Mouse (Mus musculus) MEL (cell line): ENCODE data around the gene Prss56. TPM values are rescaled to one million over a fixed set of nuclear protein-coding genes. Genes with fewer than 3 reads are reported as not detected.

Experiments used
- DNase-seq: peaks from one replicate; pipeline ENCODE4 v3.0.0; 2011; ENCODE audit warnings: low read depth, low spot score
- H3K27ac ChIP-seq: 2 replicates; pipeline ENCODE4 v1.5.1; 2012; ENCODE audit warnings: low read depth, mild to moderate bottlenecking, control low read depth, low read length, moderate library complexity; ENCODE audit not compliant: control insufficient read depth
- H3K27me3 ChIP-seq, 2 experiments: fragments of 150-350 bp in 1 of 2; sonication (generic) in 1 of 2; 2 replicates each; pipeline ENCODE4 v1.6.1; 2012; ENCODE audit warnings: low read length in 2 of 2, mild to moderate bottlenecking in 2 of 2, improper control_type of control experiment in 1 of 2, moderate library complexity in 1 of 2; ENCODE audit not compliant: insufficient read depth in 2 of 2, control insufficient read depth in 1 of 2
- H3K36me3 ChIP-seq, 2 experiments: 2 replicates each; pipeline ENCODE4 v1.6.1; 2012 to 2014; ENCODE audit warnings: low read length in 2 of 2, improper control_type of control experiment in 1 of 2, inconsistent platforms in 1 of 2, mild to moderate bottlenecking in 1 of 2; ENCODE audit not compliant: insufficient read depth in 2 of 2, control insufficient read depth in 1 of 2
- H3K4me1 ChIP-seq, 2 experiments: fragments of 150-350 bp in 1 of 2; sonication (generic) in 1 of 2; 2 replicates each; pipeline ENCODE4 v1.6.1; 2012; ENCODE audit warnings: low read length in 2 of 2, improper control_type of control experiment in 1 of 2, mild to moderate bottlenecking in 1 of 2; ENCODE audit not compliant: insufficient read depth in 2 of 2, control insufficient read depth in 1 of 2
- H3K4me3 ChIP-seq, 2 experiments: fragments of 150-350 bp in 1 of 2; sonication (generic) in 1 of 2; 2 replicates each; pipeline ENCODE4 v1.5.1; 2012; ENCODE audit warnings: low read depth in 2 of 2, low read length in 2 of 2, mild to moderate bottlenecking in 2 of 2, moderate library complexity in 2 of 2, control low read depth in 1 of 2, improper control_type of control experiment in 1 of 2; ENCODE audit not compliant: control insufficient read depth in 1 of 2, insufficient read depth in 1 of 2
- H3K79me2 ChIP-seq: 2 replicates; pipeline ENCODE4 v1.6.1; 2012; ENCODE audit warnings: mild to moderate bottlenecking, low read length, moderate library complexity; ENCODE audit not compliant: control insufficient read depth, poor library complexity, insufficient read depth
- H3K9ac ChIP-seq: 2 replicates; pipeline ENCODE4 v1.6.1; 2012; ENCODE audit warnings: low read depth, mild to moderate bottlenecking, control low read depth, low read length, moderate library complexity; ENCODE audit not compliant: control insufficient read depth, poor library complexity, severe bottlenecking
- H3K9me3 ChIP-seq: fragments of 150-350 bp; sonication (generic); replicated peaks from 2 replicates; pipeline ENCODE4 v1.6.1; 2012; ENCODE audit warnings: mild to moderate bottlenecking, low read length, improper control_type of control experiment, moderate library complexity; ENCODE audit not compliant: insufficient read depth
- E2F4 ChIP-seq: IDR thresholded peaks from 2 replicates; pipeline ENCODE4 v1.6.1; 2011; ENCODE audit warnings: low read depth, low read length, improper control_type of control experiment, borderline replicate concordance
- ELF1 ChIP-seq: IDR thresholded peaks from 2 replicates; pipeline ENCODE4 v1.6.1; 2014; ENCODE audit warnings: low read depth, mild to moderate bottlenecking, inconsistent platforms, low read length, improper control_type of control experiment, moderate library complexity
- EP300 ChIP-seq, 2 experiments: IDR thresholded peaks; 2 replicates each; pipeline ENCODE4 v1.6.1; 2011; ENCODE audit warnings: improper control_type of control experiment in 2 of 2, low read length in 2 of 2, low read depth in 1 of 2, mild to moderate bottlenecking in 1 of 2
- ETS1 ChIP-seq: IDR thresholded peaks from 2 replicates; pipeline ENCODE4 v1.6.1; 2012; ENCODE audit warnings: low read depth, mild to moderate bottlenecking, inconsistent platforms, low read length, improper control_type of control experiment, moderate library complexity
- GABPA ChIP-seq: IDR thresholded peaks from 2 replicates; pipeline ENCODE4 v1.6.1; 2012; ENCODE audit warnings: low read depth, mild to moderate bottlenecking, inconsistent platforms, low read length, improper control_type of control experiment, moderate library complexity
- GATA1 ChIP-seq: IDR thresholded peaks from 2 replicates; pipeline ENCODE4 v1.6.1; 2011; ENCODE audit warnings: low read depth, low read length, improper control_type of control experiment
- JUND ChIP-seq: IDR thresholded peaks from 2 replicates; pipeline ENCODE4 v1.6.1; 2011; ENCODE audit warnings: low read depth, mild to moderate bottlenecking, improper control_type of control experiment, low read length
- KAT2A ChIP-seq: conservative IDR thresholded peaks from 2 replicates; pipeline ENCODE4 v1.6.1; 2012; ENCODE audit warnings: low read depth, low read length, improper control_type of control experiment, inconsistent platforms
- MAFK ChIP-seq: IDR thresholded peaks from 2 replicates; pipeline ENCODE4 v1.6.1; 2011; ENCODE audit warnings: low read depth, mild to moderate bottlenecking, low read length, improper control_type of control experiment, borderline replicate concordance
- MAZ ChIP-seq: IDR thresholded peaks from 2 replicates; pipeline ENCODE4 v1.6.1; 2012; ENCODE audit warnings: low read depth, mild to moderate bottlenecking, inconsistent platforms, low read length, improper control_type of control experiment
- MEF2A ChIP-seq: IDR thresholded peaks from 2 replicates; pipeline ENCODE4 v1.6.1; 2014; ENCODE audit warnings: low read depth, mild to moderate bottlenecking, inconsistent platforms, low read length, improper control_type of control experiment; ENCODE audit not compliant: poor library complexity, insufficient replicate concordance, severe bottlenecking; ENCODE audit errors: extremely low read depth
- MXI1 ChIP-seq: IDR thresholded peaks from 2 replicates; pipeline ENCODE4 v1.6.1; 2011; ENCODE audit warnings: mild to moderate bottlenecking, low read depth, low read length, improper control_type of control experiment
- MYB ChIP-seq: IDR thresholded peaks from 2 replicates; pipeline ENCODE4 v1.6.1; 2011; ENCODE audit warnings: mild to moderate bottlenecking, low read depth, low read length, improper control_type of control experiment
- NRF1 ChIP-seq: IDR thresholded peaks from 2 replicates; pipeline ENCODE4 v1.6.1; 2014; ENCODE audit warnings: low read depth, mild to moderate bottlenecking, inconsistent platforms, low read length, improper control_type of control experiment, moderate library complexity; ENCODE audit not compliant: poor library complexity, insufficient read depth, severe bottlenecking
- POLR2AphosphoS2 ChIP-seq: IDR thresholded peaks from 2 replicates; pipeline ENCODE4 v1.6.1; 2011; ENCODE audit warnings: low read length, improper control_type of control experiment
- RCOR1 ChIP-seq: IDR thresholded peaks from 2 replicates; pipeline ENCODE4 v1.6.1; 2012; ENCODE audit warnings: low read depth, mild to moderate bottlenecking, inconsistent platforms, low read length, improper control_type of control experiment
- TAL1 ChIP-seq: IDR thresholded peaks from 2 replicates; pipeline ENCODE4 v1.6.1; 2012; ENCODE audit warnings: mild to moderate bottlenecking, inconsistent platforms, low read length, moderate library complexity, mixed read lengths
- TBP ChIP-seq: IDR thresholded peaks from 2 replicates; pipeline ENCODE4 v1.8.0; 2011; ENCODE audit warnings: low read depth, low read length, improper control_type of control experiment
- UBTF ChIP-seq: IDR thresholded peaks from 2 replicates; pipeline ENCODE4 v1.6.1; 2012; ENCODE audit warnings: low read depth, mild to moderate bottlenecking, inconsistent platforms, low read length, improper control_type of control experiment, moderate library complexity, borderline replicate concordance; ENCODE audit not compliant: insufficient read depth
- ZKSCAN1 ChIP-seq: IDR thresholded peaks from 2 replicates; pipeline ENCODE4 v1.6.1; 2012; ENCODE audit warnings: low read depth, mild to moderate bottlenecking, inconsistent platforms, low read length, improper control_type of control experiment, moderate library complexity
- ZMIZ1 ChIP-seq: IDR thresholded peaks from 2 replicates; pipeline ENCODE4 v1.6.1; 2012; ENCODE audit warnings: low read depth, mild to moderate bottlenecking, inconsistent platforms, low read length, improper control_type of control experiment, moderate library complexity
- polyA plus RNA-seq, 2 experiments: library from polyadenylated mRNA; stranded (reverse) in 1 of 2; unstranded in 1 of 2; fragments of >175 nt in 1 of 2; fragments of >200 nt in 1 of 2; gene quantifications; 2 replicates each; pipeline versions ENCODE4 v1.2.1 to v1.2.4; 2012; ENCODE audit warnings: low replicate concordance in 2 of 2, low read depth in 1 of 2; ENCODE audit not compliant: insufficient read length in 2 of 2, insufficient read depth in 1 of 2, missing spikeins in 1 of 2
- total RNA-seq: library from RNA; depleted of rRNA; stranded (reverse); fragments of 300-350 nt; gene quantifications from 2 replicates; pipeline ENCODE4 v1.2.3, GENCODE M21; 2012

The Prss56 gene
- total and polyA plus RNA-seq, 3 experiments = 0.08 TPM; not detected in 2

- Histone ChIP-seq H3K4me1 (peaks cover 2 to 17% of the 10 kb centered on the region in 2 experiments; a peak in 3 of 4 replicates), H3K9ac (no peak overlapping the region), H3K9me3 (no peaks in the 10 kb centered on the region), H3K36me3 (peaks cover 0 to 12% of the 10 kb centered on the region in 2 experiments; a peak in 2 of 4 replicates), H3K4me3 (no peak overlapping the region), H3K27me3 (peaks cover 2 to 5% of the 10 kb centered on the region in 2 experiments; a peak in 3 of 4 replicates), H3K79me2 (no peaks in the 10 kb centered on the region), H3K27ac (no peak overlapping the region)
- no peak for DNase-seq
- no peak for TF ChIP-seq UBTF
- no peak for TF ChIP-seq TBP
- no peak for TF ChIP-seq KAT2A
- no peak for TF ChIP-seq ELF1
- TF ChIP-seq ETS1 = no peak
- TF ChIP-seq NRF1 = no peak
- no peak for TF ChIP-seq EP300 (IDR thresholded peaks at IDR 0.05; ENCODE audit: low read depth in 1 of 2, low read length in 2 of 2)
- TF ChIP-seq GATA1 = no peak
- no peak for TF ChIP-seq MAFK
- no peak for TF ChIP-seq POLR2AphosphoS2
- no peak for TF ChIP-seq TAL1
Observed at GRCm38 (mm10) chr1:87185526-87185925, 2.4 kb downstream of the Prss56 start.

DNA sequence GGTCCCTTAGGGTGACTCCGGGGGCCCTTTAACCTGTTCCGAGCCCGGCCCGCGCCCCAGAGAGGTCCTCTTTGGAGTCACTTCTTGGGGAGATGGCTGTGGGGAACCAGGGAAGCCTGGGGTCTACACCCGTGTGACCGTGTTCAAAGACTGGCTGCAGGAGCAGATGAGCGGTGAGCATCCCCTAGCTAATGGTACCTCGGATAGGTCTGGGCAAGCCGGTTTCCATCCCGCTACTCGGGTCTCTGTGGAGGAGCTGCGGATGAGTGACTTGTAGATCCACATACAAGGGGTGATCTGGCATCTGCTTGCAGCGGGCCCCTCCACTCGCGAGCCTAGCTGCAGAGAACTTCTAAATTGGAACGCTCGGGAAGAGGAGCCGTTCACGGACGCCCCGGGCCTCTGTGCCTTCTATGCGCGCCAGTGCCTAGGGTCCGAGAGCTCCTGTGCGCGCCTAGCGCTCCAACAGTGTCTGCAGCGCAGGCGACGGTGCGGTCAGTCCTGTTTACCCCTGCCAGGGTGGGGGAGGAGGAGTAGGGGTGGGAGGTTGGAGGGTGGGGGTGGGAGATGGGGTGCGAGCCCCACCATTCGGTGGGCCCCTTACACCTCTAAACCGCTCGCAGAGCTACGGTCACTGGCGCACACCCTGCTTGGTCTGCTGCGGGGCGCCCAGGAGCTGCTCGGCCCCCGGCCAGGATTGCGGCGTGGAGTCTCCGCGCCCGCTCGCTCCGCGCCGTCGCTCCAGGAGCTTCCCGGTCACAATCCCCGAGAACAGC is 3.3 kb downstream of the Prss56 start:
- DNase-seq = no peak
- H3K79me2 ChIP-seq = no peaks in the 10 kb centered on the region
- no peaks in the 10 kb centered on the region for H3K9me3 ChIP-seq
- peaks cover 0 to 5% of the 10 kb centered on the region in 2 experiments; a peak in 2 of 4 replicates for H3K36me3 ChIP-seq
- peaks cover 0 to 9% of the 10 kb centered on the region in 2 experiments; a peak in 2 of 4 replicates for H3K4me1 ChIP-seq
- H3K4me3 ChIP-seq = peak overlapping the region; percentile 55 to 62
- peak overlapping the region; percentile 40; the same call in 1 of the 2 replicates for H3K9ac ChIP-seq
- H3K27me3 ChIP-seq = peaks cover 5 to 6% of the 10 kb centered on the region in 2 experiments; a peak in 3 of 4 replicates
- no peak for TF ChIP-seq ZMIZ1
- no peak for TF ChIP-seq MXI1
- no peak for TF ChIP-seq ELF1
- TF ChIP-seq MAZ = no peak
- no peak for TF ChIP-seq JUND
- TF ChIP-seq MYB = no peak
- no peak for TF ChIP-seq NRF1
- no peak for TF ChIP-seq E2F4
- TF ChIP-seq TBP = no peak
- TF ChIP-seq ETS1 = no peak
- no peak for TF ChIP-seq MEF2A
- TF ChIP-seq ZKSCAN1 = no peak
- no peak for TF ChIP-seq MAFK
- TF ChIP-seq RCOR1 = no peak
- no peak for TF ChIP-seq GABPA
- H3K27ac ChIP-seq = no peak overlapping the region
